Mouse (Mus musculus): ENCODE measurements around the gene Hecw2. TPM values are rescaled to one million over a fixed set of nuclear protein-coding genes. Genes with fewer than 3 reads are reported as not detected.

The Hecw2 gene
- polyA plus RNA-seq, 1 experiment from 2014 or later, result 0.22 TPM

GRCm38 (mm10) chr1:53838182-53838859 is 356.6 kb downstream of the Hecw2 start:
- Histone ChIP-seq H3K36me3 (ENCODE audit: inconsistent target) (no peaks in the 10 kb centered on the region), H3K4me3 (ENCODE audit: inconsistent target) (no peak overlapping the region), H3K79me2 (ENCODE audit: inconsistent target) (no peaks in the 10 kb centered on the region), H3K27ac (peak overlapping the region; percentile 32)
- 46% methylated on average over 8 of the region's 8 CpGs for WGBS (ENCODE audit: missing documents)

- no peaks in the 10 kb centered on the region for H3K36me3 ChIP-seq (ENCODE audit: inconsistent target)
- H3K79me2 ChIP-seq (ENCODE audit: inconsistent target), result no peaks in the 10 kb centered on the region
- WGBS (ENCODE audit: missing documents), result 85% methylated on average over 5 of the region's 5 CpGs
- no peak overlapping the region for H3K4me3 ChIP-seq (ENCODE audit: inconsistent target)
- no peak overlapping the region for H3K27ac ChIP-seq
Measured at GRCm38 (mm10) chr1:53830286-53830685, 364.7 kb downstream of the Hecw2 start.

GRCm38 (mm10) chr1:53829089-53829488 is 365.9 kb downstream of the Hecw2 start:
- H3K27ac ChIP-seq, result no peak overlapping the region
- 95% methylated on average over 9 of the region's 9 CpGs for WGBS (ENCODE audit: missing documents)

GRCm38 (mm10) chr1:53824446-53825337 is 370.3 kb downstream of the Hecw2 start:
- Histone ChIP-seq H3K36me3 (ENCODE audit: inconsistent target) (no peaks in the 10 kb centered on the region), H3K4me3 (ENCODE audit: inconsistent target) (no peak overlapping the region), H3K27ac (peak overlapping the region; percentile 83), H3K79me2 (ENCODE audit: inconsistent target) (no peaks in the 10 kb centered on the region)
- 62% methylated on average over 8 of the region's 9 CpGs for WGBS (ENCODE audit: missing documents)

More at GRCm38 (mm10) chr1:53829089-53829488, 365.9 kb downstream of the Hecw2 start:
- Histone ChIP-seq H3K79me2 (ENCODE audit: inconsistent target) (no peaks in the 10 kb centered on the region), H3K36me3 (ENCODE audit: inconsistent target) (no peaks in the 10 kb centered on the region), H3K4me3 (ENCODE audit: inconsistent target) (no peak overlapping the region)

GRCm38 (mm10) chr1:53823687-53824445 is 371.1 kb downstream of the Hecw2 start:
- H3K4me3 ChIP-seq (ENCODE audit: inconsistent target), result peak overlapping the region; percentile 5; the same call in 1 of the 2 replicates
- H3K36me3 ChIP-seq (ENCODE audit: inconsistent target), result no peaks in the 10 kb centered on the region
- WGBS (ENCODE audit: missing documents), result 5% methylated on average over 10 of the region's 10 CpGs
- H3K79me2 ChIP-seq (ENCODE audit: inconsistent target), result no peaks in the 10 kb centered on the region
- peak overlapping the region; percentile 83 for H3K27ac ChIP-seq

- Histone ChIP-seq H3K36me3 (ENCODE audit: inconsistent target) (no peaks in the 10 kb centered on the region), H3K27ac (no peak overlapping the region), H3K79me2 (ENCODE audit: inconsistent target) (no peaks in the 10 kb centered on the region), H3K4me3 (ENCODE audit: inconsistent target) (no peak overlapping the region)
Measured at GRCm38 (mm10) chr1:53821983-53822382, 373.0 kb downstream of the Hecw2 start.

GRCm38 (mm10) chr1:53820041-53820632 is 374.8 kb downstream of the Hecw2 start:
- Histone ChIP-seq H3K36me3 (ENCODE audit: inconsistent target) (no peaks in the 10 kb centered on the region), H3K27ac (no peak overlapping the region), H3K79me2 (ENCODE audit: inconsistent target) (no peaks in the 10 kb centered on the region), H3K4me3 (ENCODE audit: inconsistent target) (no peak overlapping the region)
- WGBS (ENCODE audit: missing documents), result 80% methylated on average over 5 of the region's 5 CpGs

GRCm38 (mm10) chr1:53818072-53818862 is 376.7 kb downstream of the Hecw2 start:
- no peaks in the 10 kb centered on the region for H3K36me3 ChIP-seq (ENCODE audit: inconsistent target)
- H3K79me2 ChIP-seq (ENCODE audit: inconsistent target), result no peaks in the 10 kb centered on the region
- no peak overlapping the region for H3K4me3 ChIP-seq (ENCODE audit: inconsistent target)
- WGBS (ENCODE audit: missing documents), result 0% methylated on average over 2 of the region's 3 CpGs
- peak overlapping the region; percentile 65 for H3K27ac ChIP-seq

- 46% methylated on average over 2 of the region's 2 CpGs for WGBS (ENCODE audit: missing documents)
Measured at GRCm38 (mm10) chr1:53816353-53816752, 378.6 kb downstream of the Hecw2 start.

GRCm38 (mm10) chr1:53814077-53814705 is 380.8 kb downstream of the Hecw2 start:
- Histone ChIP-seq H3K27ac (no peak overlapping the region), H3K4me3 (ENCODE audit: inconsistent target) (no peak overlapping the region), H3K36me3 (ENCODE audit: inconsistent target) (no peaks in the 10 kb centered on the region), H3K79me2 (ENCODE audit: inconsistent target) (no peaks in the 10 kb centered on the region)
- WGBS (ENCODE audit: missing documents), result 40% methylated on average over 2 of the region's 2 CpGs

More at GRCm38 (mm10) chr1:53816353-53816752, 378.6 kb downstream of the Hecw2 start:
- no peaks in the 10 kb centered on the region for H3K79me2 ChIP-seq (ENCODE audit: inconsistent target)
- H3K4me3 ChIP-seq (ENCODE audit: inconsistent target), result no peak overlapping the region
- H3K27ac ChIP-seq, result peak overlapping the region; percentile 12
- H3K36me3 ChIP-seq (ENCODE audit: inconsistent target), result no peaks in the 10 kb centered on the region

GRCm38 (mm10) chr1:53811919-53812318 is 383.0 kb downstream of the Hecw2 start:
- H3K36me3 ChIP-seq (ENCODE audit: inconsistent target), result no peaks in the 10 kb centered on the region
- no peak overlapping the region for H3K4me3 ChIP-seq (ENCODE audit: inconsistent target)
- 98% methylated on average over 4 of the region's 4 CpGs for WGBS (ENCODE audit: missing documents)
- no peak overlapping the region for H3K27ac ChIP-seq
- H3K79me2 ChIP-seq (ENCODE audit: inconsistent target), result no peaks in the 10 kb centered on the region

- WGBS (ENCODE audit: missing documents), result 82% methylated on average over 2 of the region's 2 CpGs
- no peak overlapping the region for H3K4me3 ChIP-seq (ENCODE audit: inconsistent target)
- H3K36me3 ChIP-seq (ENCODE audit: inconsistent target), result no peaks in the 10 kb centered on the region
- H3K27ac ChIP-seq, result no peak overlapping the region
- no peaks in the 10 kb centered on the region for H3K79me2 ChIP-seq (ENCODE audit: inconsistent target)
Measured at GRCm38 (mm10) chr1:53808229-53808628, 386.7 kb downstream of the Hecw2 start.

- Histone ChIP-seq H3K27ac (no peak overlapping the region), H3K4me3 (ENCODE audit: inconsistent target) (no peak overlapping the region), H3K36me3 (ENCODE audit: inconsistent target) (no peaks in the 10 kb centered on the region), H3K79me2 (ENCODE audit: inconsistent target) (no peaks in the 10 kb centered on the region)
- 97% methylated on average over 3 of the region's 3 CpGs for WGBS (ENCODE audit: missing documents)
Measured at GRCm38 (mm10) chr1:53797811-53798210, 397.2 kb downstream of the Hecw2 start.
